Mouse (Mus musculus) forebrain, embryonic 11.5 days (tissue): ENCODE results near the gene Hs6st3. TPM values are rescaled to one million over a fixed set of nuclear protein-coding genes. Genes with fewer than 3 reads are reported as not detected.

Source experiments
- ATAC-seq: fragments of 200-750 bp; cut with Nextera tagmentation; replicated peaks from 2 replicates; pipeline ENCODE4 v1.8.0; 2017; ENCODE audit warnings: moderate TSS enrichment; ENCODE audit not compliant: low FRiP score
- DNase-seq: peaks from one replicate; pipeline ENCODE4 v3.0.0-alpha.2; 2017; ENCODE audit warnings: low spot score
- H3K27ac ChIP-seq: fragments of 300-500 bp; sonication (generic); 2 replicates; pipeline ENCODE4 v1.5.1; 2014; ENCODE audit warnings: low read depth, low read length
- H3K27me3 ChIP-seq: fragments of 300-500 bp; sonication (generic); 2 replicates; pipeline ENCODE4 v1.6.1; 2014; ENCODE audit warnings: mild to moderate bottlenecking, low read length, mixed read lengths; ENCODE audit not compliant: control insufficient read depth, insufficient read depth
- H3K36me3 ChIP-seq: fragments of 300-500 bp; sonication (generic); 2 replicates; pipeline ENCODE4 v1.6.1; 2014; ENCODE audit warnings: mild to moderate bottlenecking, low read length, moderate library complexity, mixed read lengths; ENCODE audit not compliant: control insufficient read depth, insufficient read depth
- H3K4me1 ChIP-seq: fragments of 300-500 bp; sonication (generic); replicated peaks from 2 replicates; pipeline ENCODE4 v1.6.1; 2014; ENCODE audit warnings: low read length, mixed read lengths; ENCODE audit not compliant: control insufficient read depth, insufficient read depth
- H3K4me2 ChIP-seq: fragments of 300-500 bp; sonication (generic); 2 replicates; pipeline ENCODE4 v1.6.1; 2014; ENCODE audit warnings: low read depth, mild to moderate bottlenecking, low read length, moderate library complexity, mixed read lengths; ENCODE audit not compliant: severe bottlenecking
- H3K4me3 ChIP-seq: fragments of 300-500 bp; sonication (generic); 2 replicates; pipeline ENCODE4 v1.5.1; 2014; ENCODE audit warnings: low read depth, low read length
- H3K9ac ChIP-seq: fragments of 300-500 bp; sonication (generic); 2 replicates; pipeline ENCODE4 v1.6.1; 2014; ENCODE audit warnings: low read length
- H3K9me3 ChIP-seq: fragments of 300-500 bp; sonication (generic); 2 replicates; pipeline ENCODE4 v1.6.1; 2016; ENCODE audit warnings: low read length, mixed read lengths; ENCODE audit not compliant: control insufficient read depth
- WGBS: fragments of 180-500 bp; shearing (Covaris S2); extraction: QIAGEN DNeasy Blood & Tissue Kit; methylation state at CpG from one replicate; pipeline ENCODE4 v1.1.7; 2014; 5-methylcytosine and 5-hydroxymethylcytosine counted together
- polyA plus RNA-seq: library from polyadenylated mRNA; unstranded; fragments of >200 nt; fragmentation: Nextera tagmentation; extraction: Ambion mirVana; gene quantifications from 2 replicates; pipeline ENCODE4 v1.2.1, GENCODE M21; 2014

The Hs6st3 gene
- polyA plus RNA-seq, 1 experiment from 2014 or later, result not detected

GRCm38 (mm10) chr14:119215576-119216309 is 77.6 kb downstream of the Hs6st3 start:
- no peak for DNase-seq
- WGBS, result 83% methylated on average over 13 of the region's 13 CpGs

GRCm38 (mm10) chr14:119227709-119228338 is 89.7 kb downstream of the Hs6st3 start:
- H3K4me3 ChIP-seq, result no peak overlapping the region
- no peak overlapping the region for H3K9ac ChIP-seq
- no peak overlapping the region for H3K27ac ChIP-seq

More at GRCm38 (mm10) chr14:119215576-119216309, 77.6 kb downstream of the Hs6st3 start:
- Histone ChIP-seq H3K36me3 (no peaks in the 10 kb centered on the region), H3K27me3 (no peaks in the 10 kb centered on the region), H3K9me3 (no peaks in the 10 kb centered on the region), H3K4me3 (no peak overlapping the region), H3K27ac (no peak overlapping the region), H3K4me1 (no peaks in the 10 kb centered on the region), H3K9ac (no peak overlapping the region), H3K4me2 (no peak overlapping the region)
- ATAC-seq, result no peak

GRCm38 (mm10) chr14:119233598-119233997 is 95.5 kb downstream of the Hs6st3 start:
- Histone ChIP-seq H3K4me1 (no peaks in the 10 kb centered on the region), H3K27me3 (no peaks in the 10 kb centered on the region), H3K9me3 (no peaks in the 10 kb centered on the region), H3K9ac (no peak overlapping the region), H3K4me2 (no peak overlapping the region), H3K36me3 (no peaks in the 10 kb centered on the region), H3K4me3 (no peak overlapping the region), H3K27ac (no peak overlapping the region)
- DNase-seq (no peak), ATAC-seq (no peak)
- 88% methylated on average over 2 of the region's 2 CpGs for WGBS

More at GRCm38 (mm10) chr14:119227709-119228338, 89.7 kb downstream of the Hs6st3 start:
- Histone ChIP-seq H3K4me2 (no peak overlapping the region), H3K27me3 (no peaks in the 10 kb centered on the region), H3K9me3 (no peaks in the 10 kb centered on the region), H3K4me1 (no peaks in the 10 kb centered on the region), H3K36me3 (no peaks in the 10 kb centered on the region)
- ATAC-seq, result no peak
- 84% methylated on average over 3 of the region's 3 CpGs for WGBS
- DNase-seq, result no peak

- Histone ChIP-seq H3K27me3 (no peaks in the 10 kb centered on the region), H3K4me3 (no peak overlapping the region), H3K4me2 (no peak overlapping the region), H3K27ac (no peak overlapping the region), H3K36me3 (no peaks in the 10 kb centered on the region), H3K9ac (no peak overlapping the region), H3K4me1 (no peaks in the 10 kb centered on the region), H3K9me3 (no peaks in the 10 kb centered on the region)
- 94% methylated on average over 6 of the region's 6 CpGs for WGBS
- no peak for ATAC-seq
- no peak for DNase-seq
Measured at GRCm38 (mm10) chr14:119247131-119247530, 109.0 kb downstream of the Hs6st3 start.

GRCm38 (mm10) chr14:119248001-119248607 is 110.0 kb downstream of the Hs6st3 start:
- Histone ChIP-seq H3K4me2 (no peak overlapping the region), H3K27ac (no peak overlapping the region), H3K36me3 (no peaks in the 10 kb centered on the region), H3K9ac (no peak overlapping the region), H3K9me3 (no peaks in the 10 kb centered on the region), H3K27me3 (no peaks in the 10 kb centered on the region), H3K4me1 (no peaks in the 10 kb centered on the region), H3K4me3 (no peak overlapping the region)
- WGBS, result 83% methylated on average over 16 of the region's 16 CpGs
- ATAC-seq (no peak), DNase-seq (no peak)

- Histone ChIP-seq H3K4me2 (no peak overlapping the region), H3K27ac (no peak overlapping the region), H3K4me3 (no peak overlapping the region), H3K9ac (no peak overlapping the region), H3K36me3 (no peaks in the 10 kb centered on the region), H3K27me3 (no peaks in the 10 kb centered on the region), H3K9me3 (no peaks in the 10 kb centered on the region), H3K4me1 (no peaks in the 10 kb centered on the region)
- WGBS, result 85% methylated on average over 10 of the region's 10 CpGs
- no peak for DNase-seq
- ATAC-seq, result no peak
Measured at GRCm38 (mm10) chr14:119250353-119250752, 112.2 kb downstream of the Hs6st3 start.

GRCm38 (mm10) chr14:119255396-119255795 is 117.3 kb downstream of the Hs6st3 start:
- no peak overlapping the region for H3K4me3 ChIP-seq
- ATAC-seq, result no peak
- WGBS, result 82% methylated on average over 3 of the region's 3 CpGs
- H3K9ac ChIP-seq, result no peak overlapping the region
- H3K36me3 ChIP-seq, result no peaks in the 10 kb centered on the region
- no peaks in the 10 kb centered on the region for H3K27me3 ChIP-seq
- no peaks in the 10 kb centered on the region for H3K4me1 ChIP-seq
- no peaks in the 10 kb centered on the region for H3K9me3 ChIP-seq
- H3K4me2 ChIP-seq, result no peak overlapping the region
- H3K27ac ChIP-seq, result no peak overlapping the region
- DNase-seq, result no peak

- 91% methylated on average over 7 of the region's 7 CpGs for WGBS
- DNase-seq (no peak), ATAC-seq (no peak)
- Histone ChIP-seq H3K36me3 (no peaks in the 10 kb centered on the region), H3K9ac (no peak overlapping the region), H3K4me2 (no peak overlapping the region), H3K4me1 (no peaks in the 10 kb centered on the region), H3K27me3 (no peaks in the 10 kb centered on the region), H3K9me3 (no peaks in the 10 kb centered on the region), H3K27ac (no peak overlapping the region), H3K4me3 (no peak overlapping the region)
Measured at GRCm38 (mm10) chr14:119257072-119257471, 118.9 kb downstream of the Hs6st3 start.
